Mouse (Mus musculus) intestine, embryonic 15.5 days (tissue): ENCODE measurements around the gene Akna. TPM values are rescaled to one million over a fixed set of nuclear protein-coding genes. Genes with fewer than 3 reads are reported as not detected.
A peak's percentile ranks its signal among the peaks of the same experiment; 100 is the strongest.
"Not testable (repeated sequence)": the region's sequence is repeated elsewhere in the genome, so short reads cannot be mapped to it uniquely, and the experiment has no call there.

Experiments
- ATAC-seq: fragments of 200-750 bp; cut with Nextera tagmentation; 2 replicates; pipeline ENCODE4 v1.8.0; 2017; ENCODE audit warnings: moderate TSS enrichment, moderate library complexity
- H3K27ac ChIP-seq: fragments of 300-500 bp; sonication (generic); 2 replicates; pipeline ENCODE4 v1.5.1; 2015; ENCODE audit warnings: mild to moderate bottlenecking, inconsistent platforms
- H3K27me3 ChIP-seq: fragments of 300-500 bp; sonication (generic); replicated peaks from 2 replicates; pipeline ENCODE4 v1.6.1; 2015; ENCODE audit warnings: inconsistent platforms
- H3K36me3 ChIP-seq: fragments of 300-500 bp; sonication (generic); 2 replicates; pipeline ENCODE4 v1.6.1; 2015; ENCODE audit warnings: inconsistent platforms
- H3K4me1 ChIP-seq: fragments of 300-500 bp; sonication (generic); replicated peaks from 2 replicates; pipeline ENCODE4 v1.6.1; 2015; ENCODE audit warnings: inconsistent platforms
- H3K4me2 ChIP-seq: fragments of 300-500 bp; sonication (generic); replicated peaks from 2 replicates; pipeline ENCODE4 v1.6.1; 2015; ENCODE audit warnings: mild to moderate bottlenecking, inconsistent platforms
- H3K4me3 ChIP-seq: fragments of 300-500 bp; sonication (generic); replicated peaks from 2 replicates; pipeline ENCODE4 v1.5.1; 2015; ENCODE audit warnings: inconsistent platforms
- H3K9ac ChIP-seq: fragments of 300-500 bp; sonication (generic); 2 replicates; pipeline ENCODE4 v1.6.1; 2015; ENCODE audit warnings: inconsistent platforms
- H3K9me3 ChIP-seq: fragments of 300-500 bp; sonication (generic); 2 replicates; pipeline ENCODE4 v1.6.1; 2016; ENCODE audit warnings: inconsistent platforms
- WGBS: fragments of 180-500 bp; shearing (Covaris S2); methylation state at CpG from one replicate; pipeline ENCODE4 v1.1.7; 2015; 5-methylcytosine and 5-hydroxymethylcytosine counted together
- polyA plus RNA-seq: library from polyadenylated mRNA; unstranded; fragments of >200 nt; fragmentation: Nextera tagmentation; extraction: Ambion mirVana; gene quantifications from 2 replicates; pipeline ENCODE4 v1.2.1, GENCODE M21; 2015

The Akna gene
- polyA plus RNA-seq, 1 experiment from 2014 or later, result 5.6 TPM

DNA sequence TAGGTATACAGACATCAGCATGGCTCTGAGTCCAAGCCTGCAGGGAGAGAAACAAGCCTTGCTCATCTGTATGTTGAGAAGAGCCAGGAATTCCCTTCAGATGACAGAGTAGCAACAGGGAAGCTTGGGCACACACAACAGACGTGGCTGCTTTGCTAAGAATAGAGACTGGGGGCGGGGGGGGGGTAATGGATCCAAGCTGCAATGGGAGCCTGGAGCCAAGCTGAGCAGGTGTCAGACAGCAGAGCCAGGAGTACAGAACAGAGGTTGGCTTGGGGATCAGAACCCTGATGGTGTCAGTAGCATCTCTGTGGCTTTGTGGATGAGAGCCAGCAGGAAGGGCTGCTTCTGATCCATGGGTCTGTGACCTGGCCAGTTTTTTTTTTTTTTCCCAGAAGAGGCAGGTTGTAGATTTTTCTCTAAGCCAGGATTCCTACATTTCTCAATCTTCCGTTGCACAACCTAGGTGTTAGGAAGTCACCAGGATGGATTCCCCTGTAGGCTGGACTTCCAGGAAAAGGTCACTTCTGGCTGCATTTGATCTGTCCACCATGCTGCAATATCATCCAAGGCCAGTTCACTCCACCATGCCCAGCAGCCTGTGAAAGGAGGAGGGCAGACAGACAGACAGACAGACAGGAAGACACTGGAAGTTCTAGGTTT is 64.6 kb downstream of the Akna start:
- Histone ChIP-seq H3K4me1 (no peaks in the 10 kb centered on the region), H3K36me3 (no peaks in the 10 kb centered on the region; the same call in 1 of the 2 replicates), H3K4me3 (no peak overlapping the region), H3K9ac (no peak overlapping the region), H3K9me3 (no peaks in the 10 kb centered on the region), H3K27me3 (no peaks in the 10 kb centered on the region), H3K4me2 (no peak overlapping the region), H3K27ac (no peak overlapping the region)
- 73% methylated on average over 3 of the region's 3 CpGs for WGBS
- no peak for ATAC-seq

DNA sequence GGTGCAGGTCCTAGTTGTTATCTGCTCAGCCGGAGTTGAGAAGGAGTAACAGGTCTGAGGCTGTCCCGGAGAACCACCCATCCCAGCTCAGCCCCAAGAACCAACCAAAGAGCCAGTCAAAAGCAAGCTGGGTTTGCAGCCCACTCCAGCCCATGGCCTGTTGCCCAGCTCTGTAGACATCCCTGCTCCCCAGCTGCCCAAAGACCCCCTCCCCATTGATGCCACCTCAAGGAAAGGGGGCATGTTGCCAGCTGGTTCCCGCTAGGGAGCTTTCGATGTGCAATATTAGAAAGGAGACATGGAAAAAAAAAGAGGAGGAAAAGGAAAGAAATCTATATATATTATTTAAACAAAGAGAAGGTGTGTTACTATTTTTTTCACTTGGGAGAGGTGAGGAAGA is 69.8 kb downstream of the Akna start:
- Histone ChIP-seq H3K27ac (no peak overlapping the region), H3K4me3 (no peak overlapping the region), H3K4me1 (no peaks in the 10 kb centered on the region), H3K27me3 (no peaks in the 10 kb centered on the region), H3K36me3 (peaks cover 8% of the 10 kb centered on the region; the same call in 1 of the 2 replicates), H3K4me2 (no peak overlapping the region), H3K9me3 (no peaks in the 10 kb centered on the region), H3K9ac (no peak overlapping the region)
- WGBS, result 87% methylated on average over 4 of the region's 4 CpGs
- no peak for ATAC-seq

DNA sequence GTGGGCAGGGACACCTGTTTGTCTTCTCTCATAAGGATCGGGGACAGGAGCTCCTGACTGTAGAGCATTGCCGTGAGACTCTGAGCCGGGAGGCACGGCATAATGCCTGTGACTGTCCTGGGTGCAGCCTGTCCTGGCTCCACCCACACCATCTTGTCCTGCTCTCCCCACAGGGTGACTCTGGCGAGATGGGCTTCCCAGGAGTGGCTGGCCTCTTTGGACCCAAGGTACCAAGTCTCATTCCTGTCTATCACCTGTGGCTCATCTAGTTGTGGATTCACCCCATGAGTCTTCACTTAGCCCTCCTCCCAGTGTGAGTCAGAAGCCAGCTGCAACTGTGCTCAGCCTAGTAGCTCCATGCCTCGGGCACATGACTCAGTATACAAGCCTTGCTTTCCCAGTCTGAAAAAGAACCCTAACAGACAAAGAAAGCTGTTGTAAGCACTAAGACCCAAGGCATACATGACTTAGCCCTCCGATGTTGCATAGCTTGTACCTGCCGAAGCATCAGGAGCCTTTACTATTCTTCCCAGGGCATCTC is 79.8 kb downstream of the Akna start:
- H3K4me2 ChIP-seq, result no peak overlapping the region
- WGBS, result 79% methylated on average over 8 of the region's 8 CpGs
- H3K27ac ChIP-seq, result no peak overlapping the region
- H3K9me3 ChIP-seq, result no peaks in the 10 kb centered on the region
- no peak overlapping the region for H3K9ac ChIP-seq
- ATAC-seq, result 0 out of 2 replicates have a peak, but pooled peaks have one; percentile 32
- no peaks in the 10 kb centered on the region for H3K27me3 ChIP-seq
- H3K4me3 ChIP-seq, result no peak overlapping the region
- H3K36me3 ChIP-seq, result peaks cover 31% of the 10 kb centered on the region
- 0 out of 2 replicates have a peak, but pooled peaks cover 3% of the 10 kb centered on the region for H3K4me1 ChIP-seq

DNA sequence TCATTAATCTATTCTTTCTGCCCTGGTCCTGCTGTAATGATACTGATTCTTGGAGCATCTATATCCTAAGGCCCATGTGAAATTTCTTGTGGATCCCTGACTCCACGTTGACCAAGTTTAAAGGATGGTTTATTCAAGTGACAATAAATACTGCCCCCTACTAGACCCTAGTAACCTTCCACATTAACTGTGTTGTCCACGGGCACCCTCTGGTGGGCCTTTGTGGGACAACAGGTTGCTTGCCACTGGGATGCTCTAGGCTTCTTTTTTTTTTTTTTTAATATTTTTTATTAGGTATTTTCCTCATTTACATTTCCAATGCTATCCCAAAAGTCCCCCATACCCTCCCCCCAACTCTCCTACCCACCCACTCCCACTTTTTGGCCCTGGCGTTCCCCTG is 83.6 kb downstream of the Akna start:
- H3K27ac ChIP-seq, H3K27me3 ChIP-seq, H3K4me3 ChIP-seq, H3K9ac ChIP-seq, H3K4me2 ChIP-seq, H3K4me1 ChIP-seq, H3K9me3 ChIP-seq: not testable (repeated sequence)
- WGBS, result 23% methylated on average over 3 of the region's 3 CpGs
- peak; percentile 34; the same call in 1 of the 2 replicates for ATAC-seq
- H3K36me3 ChIP-seq, result peaks cover 28% of the 10 kb centered on the region

Other genes starting within 250 kb of the Akna start
- gene Ambp, start 248.6 kb downstream of the Akna start, polyA plus RNA-seq, result 48.8 and 71.7 TPM in 2 replicates
- 67.1 and 77.3 TPM in 2 replicates for gene Kif12, start 231.2 kb downstream of the Akna start, polyA plus RNA-seq
- gene Col27a1, start 189.3 kb downstream of the Akna start, polyA plus RNA-seq, result 13.1 and 13.3 TPM in 2 replicates
- not detected in 2 replicates for gene Orm1, start 58.8 kb downstream of the Akna start, polyA plus RNA-seq
- not detected in 2 replicates for gene Orm3, start 47.2 kb downstream of the Akna start, polyA plus RNA-seq
- gene Orm2, start 40.9 kb downstream of the Akna start, polyA plus RNA-seq, result not detected in 2 replicates
- 4.0 and 4.6 TPM in 2 replicates for gene Whrn, start 92.6 kb upstream of the Akna start, polyA plus RNA-seq
- 288 and 316 TPM in 2 replicates for gene Atp6v1g1, start 141.4 kb upstream of the Akna start, polyA plus RNA-seq
- gene Tmem268, start 155.4 kb upstream of the Akna start, polyA plus RNA-seq, result 12.8 and 14.0 TPM in 2 replicates
- not detected in 2 replicates for gene Gm11213, start 201.9 kb upstream of the Akna start, polyA plus RNA-seq
- not detected in 2 replicates for gene Tex48, start 219.1 kb upstream of the Akna start, polyA plus RNA-seq